Mouse (Mus musculus) CH12.LX (cell line): ENCODE data around the gene Hoxd12. TPM values are rescaled to one million over a fixed set of nuclear protein-coding genes. Genes with fewer than 3 reads are reported as not detected.
A peak's percentile ranks its signal among the peaks of the same experiment; 100 is the strongest.

ENCODE experiments used
- DNase-seq: peaks from one replicate; pipeline ENCODE4 v3.0.0-alpha.2; 2013; ENCODE audit errors: extremely low read depth
- H3K27ac ChIP-seq: 2 replicates; pipeline ENCODE4 v1.5.1; 2012; ENCODE audit warnings: low read depth, mild to moderate bottlenecking, control low read depth, moderate library complexity; ENCODE audit not compliant: insufficient read depth
- H3K27me3 ChIP-seq: replicated peaks from 2 replicates; pipeline ENCODE3; 2012; ENCODE audit warnings: inconsistent platforms
- H3K36me3 ChIP-seq, 2 experiments: replicated peaks in 1 of 2; 2 replicates each; pipeline versions ENCODE3 to v1.6.1; 2012; ENCODE audit warnings: inconsistent platforms in 1 of 2, low read length in 1 of 2, mild to moderate bottlenecking in 1 of 2, mixed read lengths in 1 of 2, moderate library complexity in 1 of 2; ENCODE audit not compliant: control insufficient read depth in 1 of 2, insufficient read depth in 1 of 2
- H3K4me1 ChIP-seq, 2 experiments: 2 replicates each; pipeline ENCODE4 v1.6.1; 2012; ENCODE audit warnings: inconsistent platforms in 1 of 2, moderate library complexity in 1 of 2; ENCODE audit not compliant: insufficient read depth in 2 of 2, control insufficient read depth in 1 of 2
- H3K4me2 ChIP-seq: 2 replicates; pipeline ENCODE4 v1.6.1; 2012; ENCODE audit warnings: low read depth, mild to moderate bottlenecking, control low read depth; ENCODE audit not compliant: poor library complexity, insufficient read depth, severe bottlenecking
- H3K4me3 ChIP-seq, 3 experiments: fragments of 150-350 bp in 1 of 3; sonication (generic) in 1 of 3; replicated peaks in 1 of 3; 2 replicates each; pipeline versions ENCODE3 to v1.5.1; 2011 to 2012; ENCODE audit warnings: low read depth in 2 of 3, low read length in 2 of 3, mild to moderate bottlenecking in 2 of 3, moderate library complexity in 2 of 3, control low read depth in 1 of 3, improper control_type of control experiment in 1 of 3, inconsistent platforms in 1 of 3, mixed read lengths in 1 of 3; ENCODE audit not compliant: poor library complexity in 1 of 3
- H3K79me2 ChIP-seq: replicated peaks from 2 replicates; pipeline ENCODE4 v1.6.1; 2012; ENCODE audit warnings: mild to moderate bottlenecking, moderate library complexity; ENCODE audit not compliant: control insufficient read depth, poor library complexity, insufficient read depth, severe bottlenecking; ENCODE audit errors: extremely low read depth
- H3K9ac ChIP-seq: 2 replicates; pipeline ENCODE4 v1.6.1; 2012; ENCODE audit warnings: low read depth, mild to moderate bottlenecking, control low read depth, moderate library complexity; ENCODE audit not compliant: insufficient read depth
- H3K9me3 ChIP-seq: replicated peaks from 2 replicates; pipeline ENCODE3; 2012; ENCODE audit warnings: low read length, inconsistent platforms, mixed read lengths
- BHLHE40 ChIP-seq: IDR thresholded peaks from 2 replicates; pipeline ENCODE4 v1.6.1; 2011; ENCODE audit warnings: mild to moderate bottlenecking, low read depth, low read length, improper control_type of control experiment
- CTCF ChIP-seq, 2 experiments: IDR thresholded peaks in 1 of 2; conservative IDR thresholded peaks in 1 of 2; 2 replicates each; pipeline ENCODE4 v1.5.1; 2011 to 2012; ENCODE audit warnings: low read depth in 2 of 2, low read length in 2 of 2, improper control_type of control experiment in 1 of 2, inconsistent platforms in 1 of 2, mild to moderate bottlenecking in 1 of 2, moderate library complexity in 1 of 2
- E2F4 ChIP-seq: IDR thresholded peaks from 2 replicates; pipeline ENCODE4 v1.6.1; 2011; ENCODE audit warnings: low read depth, low read length, improper control_type of control experiment; ENCODE audit not compliant: insufficient replicate concordance
- ELF1 ChIP-seq: IDR thresholded peaks from 2 replicates; pipeline ENCODE4 v1.6.1; 2014; ENCODE audit warnings: low read depth, mild to moderate bottlenecking, inconsistent platforms, low read length, improper control_type of control experiment
- EP300 ChIP-seq: IDR thresholded peaks from 2 replicates; pipeline ENCODE4 v1.6.1; 2011; ENCODE audit warnings: low read length, improper control_type of control experiment
- GABPA ChIP-seq: IDR thresholded peaks from 2 replicates; pipeline ENCODE4 v1.6.1; 2012; ENCODE audit warnings: low read depth, low read length, improper control_type of control experiment, inconsistent platforms; ENCODE audit not compliant: insufficient replicate concordance
- MAX ChIP-seq: IDR thresholded peaks from 2 replicates; pipeline ENCODE4 v1.6.1; 2011; ENCODE audit warnings: low read length, improper control_type of control experiment
- MEF2A ChIP-seq: IDR thresholded peaks from 2 replicates; pipeline ENCODE4 v1.6.1; 2014; ENCODE audit warnings: low read depth, mild to moderate bottlenecking, inconsistent platforms, low read length, improper control_type of control experiment, borderline replicate concordance
- NELFE ChIP-seq: IDR thresholded peaks from 2 replicates; pipeline ENCODE4 v1.6.1; 2011; ENCODE audit warnings: low read depth, low read length, improper control_type of control experiment
- PAX5 ChIP-seq: IDR thresholded peaks from 2 replicates; pipeline ENCODE4 v1.6.1; 2012; ENCODE audit warnings: low read length, inconsistent platforms, mixed read lengths
- POLR2A ChIP-seq: IDR thresholded peaks from 2 replicates; pipeline ENCODE4 v1.6.1; 2011; ENCODE audit warnings: low read depth, mild to moderate bottlenecking, improper control_type of control experiment, low read length
- POLR2AphosphoS2 ChIP-seq: IDR thresholded peaks from 2 replicates; pipeline ENCODE4 v1.6.1; 2011; ENCODE audit warnings: low read depth, low read length, improper control_type of control experiment
- RAD21 ChIP-seq: IDR thresholded peaks from 2 replicates; pipeline ENCODE4 v1.6.1; 2011; ENCODE audit warnings: low read depth, mild to moderate bottlenecking, low read length, improper control_type of control experiment, moderate library complexity
- SMC3 ChIP-seq: IDR thresholded peaks from 2 replicates; pipeline ENCODE4 v1.6.1; 2011; ENCODE audit warnings: low read depth, low read length, improper control_type of control experiment
- TBP ChIP-seq: conservative IDR thresholded peaks from 2 replicates; pipeline ENCODE4 v1.6.1; 2011; ENCODE audit warnings: low read depth, low read length, improper control_type of control experiment
- TCF12 ChIP-seq: IDR thresholded peaks from 2 replicates; pipeline ENCODE4 v1.6.1; 2014; ENCODE audit warnings: low read depth, mild to moderate bottlenecking, inconsistent platforms, low read length, improper control_type of control experiment
- USF1 ChIP-seq: IDR thresholded peaks from 2 replicates; pipeline ENCODE4 v1.6.1; 2014; ENCODE audit warnings: low read depth, mild to moderate bottlenecking, inconsistent platforms, low read length, improper control_type of control experiment
- ZC3H11A ChIP-seq: IDR thresholded peaks from 2 replicates; pipeline ENCODE4 v1.6.1; 2012; ENCODE audit warnings: low read depth, mild to moderate bottlenecking, inconsistent platforms, low read length, improper control_type of control experiment
- ZKSCAN1 ChIP-seq: IDR thresholded peaks from 2 replicates; pipeline ENCODE4 v1.6.1; 2012; ENCODE audit warnings: low read depth, inconsistent platforms, low read length, improper control_type of control experiment, borderline replicate concordance
- ZNF384 ChIP-seq: IDR thresholded peaks from 2 replicates; pipeline ENCODE4 v1.6.1; 2012; ENCODE audit warnings: low read depth, low read length, improper control_type of control experiment, inconsistent platforms
- dilution Hi-C: fragments of 300-500 bp; cut with MboI; formaldehyde crosslinking; loops from 2 replicates; pipeline ENCODE4 v1.14.3; 2020; ENCODE audit warnings: low sequenced_read_pairs; ENCODE audit not compliant: extremely low pct_unique_long_range_greater_than_20kb, extremely low pct_ligation_motif_present
- in situ Hi-C: fragments of 300-500 bp; cut with MboI; formaldehyde crosslinking; loops from 3 replicates; pipeline ENCODE4 v1.14.3; 2019; ENCODE audit warnings: low sequenced_read_pairs, low pct_ligation_motif_present, low pct_unique_long_range_greater_than_20kb, mixed read lengths
- polyA plus RNA-seq: library from polyadenylated mRNA; unstranded; fragments of >175 nt; gene quantifications from 2 replicates; pipeline ENCODE4 v1.2.1, GENCODE M21; 2012; ENCODE audit warnings: low read depth; ENCODE audit not compliant: insufficient read length
- total RNA-seq, 2 experiments: library from RNA; depleted of rRNA; stranded (reverse); fragments of 300-350 nt in 1 of 2; fragments of >200 nt in 1 of 2; gene quantifications; 2 replicates each; pipeline ENCODE4 v1.2.3; 2012 to 2014

The Hoxd12 gene
- total and polyA plus RNA-seq, 3 experiments, result not detected

DNA sequence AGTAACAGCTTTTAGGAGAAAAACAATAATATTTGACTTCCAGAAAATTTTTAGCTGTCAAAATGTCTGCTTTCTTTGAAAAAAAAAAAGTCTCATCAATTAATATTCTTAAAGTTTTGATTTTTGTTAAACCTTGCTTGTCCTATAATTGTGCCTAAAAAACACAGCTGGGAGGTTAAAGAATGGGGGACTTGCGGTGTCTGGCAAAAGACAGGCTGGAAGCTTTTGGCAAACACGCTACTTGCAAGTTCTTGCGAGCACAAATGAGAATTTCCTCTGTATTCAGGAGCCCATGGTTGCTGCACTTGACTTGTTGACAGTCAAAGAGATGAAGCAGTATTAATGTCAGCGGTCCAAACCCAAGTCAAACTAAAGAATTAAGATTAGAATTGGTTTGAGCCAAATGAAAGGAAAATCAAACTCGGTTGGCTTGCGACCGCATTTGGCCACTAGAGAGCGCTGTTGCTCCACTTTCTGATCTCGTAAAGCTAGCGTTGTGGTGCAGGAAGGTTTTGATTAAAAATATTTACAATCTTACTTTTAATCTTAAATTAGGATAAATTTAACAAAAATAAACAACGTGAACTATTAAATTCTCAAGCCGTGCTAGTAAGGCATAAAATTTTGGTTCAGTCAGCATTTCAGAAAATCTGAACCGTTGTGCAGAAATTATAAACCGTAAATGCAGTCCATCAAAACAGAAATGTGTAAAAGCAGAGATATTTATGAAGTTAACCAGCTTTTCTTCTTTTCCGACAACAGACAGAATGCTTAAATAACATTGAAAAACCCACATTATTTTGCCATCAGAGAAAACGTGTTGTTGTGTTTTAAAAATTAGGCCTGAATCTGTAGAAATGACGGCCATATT is 27.4 kb downstream of the Hoxd12 start (continued):
- no peak for TF ChIP-seq MEF2A
- peak; percentile 74 for TF ChIP-seq ZC3H11A
- TF ChIP-seq CTCF (conservative IDR thresholded peaks at IDR 0.05 in 1 of 2, IDR thresholded peaks at IDR 0.05 in 1 of 2; ENCODE audit: low read depth in 2 of 2, low read length in 2 of 2), result peak; percentile 89 to 93
- TF ChIP-seq TCF12, result no peak
- TF ChIP-seq SMC3, result peak; percentile 80

DNA sequence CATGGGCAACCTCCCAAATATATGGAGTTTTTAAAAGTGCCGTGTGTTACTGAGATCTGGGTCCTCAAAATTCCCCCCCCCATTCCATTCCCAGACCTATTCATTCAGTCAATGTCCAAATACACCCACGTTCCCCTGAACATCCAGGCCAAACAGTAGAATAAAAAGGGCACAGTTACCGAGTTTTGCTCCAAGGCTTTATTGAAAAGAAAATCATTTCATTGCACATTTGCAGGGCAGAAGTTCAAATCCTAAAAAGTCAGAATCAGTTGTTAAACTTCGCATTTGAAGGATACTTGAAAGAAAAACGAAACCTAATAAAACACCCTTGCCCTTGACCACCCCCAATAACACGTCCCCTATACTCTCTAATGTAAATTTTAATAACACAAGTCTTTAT is 28.0 kb downstream of the Hoxd12 start:
- in situ Hi-C loops, result loop anchor here (25.0 kb wide), 1 partner anchor 884 kb away; no protein-coding TSS in a partner anchor
- peaks cover 6% of the 10 kb centered on the region for H3K27me3 ChIP-seq
- no peaks in the 10 kb centered on the region for H3K79me2 ChIP-seq
- H3K4me3 ChIP-seq, result no peak overlapping the region
- no peak overlapping the region for H3K4me2 ChIP-seq
- H3K9me3 ChIP-seq, result peaks cover 10% of the 10 kb centered on the region
- no peak overlapping the region for H3K9ac ChIP-seq
- dilution Hi-C loops, result no loop called here
- H3K4me1 ChIP-seq, result no peaks in the 10 kb centered on the region
- H3K36me3 ChIP-seq, result no peaks in the 10 kb centered on the region
- TF ChIP-seq E2F4 (no peak), BHLHE40 (no peak), MEF2A (no peak), GABPA (no peak), PAX5 (no peak), RAD21 (no peak), ZNF384 (no peak), NELFE (no peak), EP300 (no peak), ELF1 (no peak), SMC3 (no peak), POLR2A (no peak), MAX (no peak), TCF12 (no peak), ZKSCAN1 (no peak), CTCF (conservative IDR thresholded peaks at IDR 0.05 in 1 of 2, IDR thresholded peaks at IDR 0.05 in 1 of 2; ENCODE audit: low read depth in 2 of 2, low read length in 2 of 2) (no peak), ZC3H11A (no peak), TBP (no peak), POLR2AphosphoS2 (no peak), USF1 (no peak)
- TF ChIP-seq, all 38 proteins: peak for 0
- no peak overlapping the region for H3K27ac ChIP-seq
- no peak for DNase-seq
